Mouse (Mus musculus) heart, adult 8-10 months (tissue): ENCODE measurements around the gene Rnh1. TPM values are rescaled to one million over a fixed set of nuclear protein-coding genes. Genes with fewer than 3 reads are reported as not detected.

Source experiments
- microRNA-seq: library from miRNA; unstranded; fragments of <30 nt; microRNA quantifications from one replicate; pipeline ENCODE4 v1.2.0, GENCODE M21; 2022
- total RNA-seq, 4 experiments: library from RNA; stranded (reverse); gene quantifications; 2 replicates each; pipeline ENCODE4 v1.2.4; 2022

Gene Rnh1
- total RNA-seq, 4 experiments from 2014 or later, result 71.3 to 75.2 (median 72.9) TPM

Small RNA genes lying within 50 kb of the gene (microRNA-seq; reads per million reads assigned to microRNA genes)
- 175 reads per million, percentile 65 among the genes with 10 or more reads in this experiment for gene Mir210

Other genes with a start within 250 kb of the Rnh1 start
- 1 to 10 TPM; 3.8 to 5.3 (median 4.3) TPM for gene Pgghg, start 231.5 kb downstream of the Rnh1 start, total RNA-seq
- gene Ifitm5, start 222.6 kb downstream of the Rnh1 start, total RNA-seq, result under 1 TPM in 3 of 4 experiments, not detected in 1; 0.35 to 0.72 (median 0.37) TPM
- gene Gm45717, start 216.9 kb downstream of the Rnh1 start, total RNA-seq, result not detected
- gene Ifitm2, start 216.9 kb downstream of the Rnh1 start, total RNA-seq, result 100 to 1,000 TPM in 1 of 4 experiments, 10 to 100 TPM in 3; 86.2 to 101 (median 90.3) TPM
- 1 to 10 TPM; 1.6 to 6.3 (median 5.0) TPM for gene Ifitm1, start 205.6 kb downstream of the Rnh1 start, total RNA-seq
- 100 to 1,000 TPM in 1 of 4 experiments, 10 to 100 TPM in 3; 83.5 to 104 (median 88.4) TPM for gene Ifitm3, start 162.1 kb downstream of the Rnh1 start, total RNA-seq
- gene Ifitm6, start 154.9 kb downstream of the Rnh1 start, total RNA-seq, result 1 to 10 TPM in 1 of 4 experiments, not detected in 3; 4.9 TPM
- not detected for gene Gm17387, start 143.7 kb downstream of the Rnh1 start, total RNA-seq
- not detected for gene B4galnt4, start 111.8 kb downstream of the Rnh1 start, total RNA-seq
- gene Pkp3, start 94.6 kb downstream of the Rnh1 start, total RNA-seq, result under 1 TPM; 0.19 to 0.35 (median 0.27) TPM
- gene Sigirr, start 72.3 kb downstream of the Rnh1 start, total RNA-seq, result 1 to 10 TPM; 4.8 to 6.5 (median 5.6) TPM
- under 1 TPM in 3 of 4 experiments, not detected in 1; 0.08 to 0.41 (median 0.14) TPM for gene Ano9, start 55.1 kb downstream of the Rnh1 start, total RNA-seq
- 10 to 100 TPM; 28.0 to 35.8 (median 29.7) TPM for gene Ptdss2, start 50.5 kb downstream of the Rnh1 start, total RNA-seq
- 100 to 1,000 TPM in 1 of 4 experiments, 10 to 100 TPM in 3; 81.0 to 107 (median 87.7) TPM for gene Hras, start 21.1 kb upstream of the Rnh1 start, total RNA-seq
- gene Lrrc56, start 21.3 kb upstream of the Rnh1 start, total RNA-seq, result 1 to 10 TPM; 1.8 to 3.4 (median 3.0) TPM
- not detected for gene Lmntd2, start 41.2 kb upstream of the Rnh1 start, total RNA-seq
- gene Rassf7, start 43.0 kb upstream of the Rnh1 start, total RNA-seq, result under 1 TPM in 3 of 4 experiments, not detected in 1; 0.66 to 0.90 (median 0.73) TPM
- gene Phrf1, start 55.9 kb upstream of the Rnh1 start, total RNA-seq, result 10 to 100 TPM; 26.2 to 38.2 (median 31.9) TPM
- gene Irf7, start 93.6 kb upstream of the Rnh1 start, total RNA-seq, result 1 to 10 TPM; 1.7 to 2.4 (median 2.1) TPM
- not detected for gene Cdhr5, start 103.9 kb upstream of the Rnh1 start, total RNA-seq
- not detected for gene Sct, start 106.3 kb upstream of the Rnh1 start, total RNA-seq
- not detected for gene Drd4, start 119.1 kb upstream of the Rnh1 start, total RNA-seq
- gene Deaf1, start 154.8 kb upstream of the Rnh1 start, total RNA-seq, result 10 to 100 TPM; 10.8 to 14.7 (median 12.7) TPM
- gene Tmem80, start 154.9 kb upstream of the Rnh1 start, total RNA-seq, result 10 to 100 TPM; 13.7 to 16.6 (median 15.5) TPM
- gene Eps8l2, start 166.0 kb upstream of the Rnh1 start, total RNA-seq, result 1 to 10 TPM; 3.7 to 5.0 (median 3.9) TPM
- gene Taldo1, start 219.3 kb upstream of the Rnh1 start, total RNA-seq, result 100 to 1,000 TPM; 107 to 115 (median 110) TPM
- 10 to 100 TPM; 13.3 to 16.0 (median 14.8) TPM for gene Gatd1, start 241.3 kb upstream of the Rnh1 start, total RNA-seq